25 mouse cellular contexts compared by ENCODE assay signal in the genomic region with DNA sequence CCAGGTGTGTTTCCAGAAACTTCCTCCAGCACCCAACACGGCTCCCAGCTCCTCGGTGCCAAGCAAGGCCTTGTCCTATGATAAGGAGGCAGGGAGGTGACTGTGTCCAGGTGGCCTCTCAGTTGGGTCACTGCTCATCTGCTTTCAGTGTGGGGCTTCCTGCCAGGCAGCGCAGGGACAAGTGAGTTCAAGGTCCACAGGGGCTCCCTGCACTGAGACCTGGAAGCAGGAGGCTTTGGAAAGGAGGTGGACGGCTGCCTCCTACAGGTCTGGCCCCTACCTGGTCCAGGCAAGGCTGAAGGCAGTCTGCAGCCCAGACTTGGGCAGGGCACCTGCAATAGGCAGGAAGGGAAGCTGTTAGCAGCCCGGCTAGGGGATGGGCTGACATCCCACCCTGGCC. TPM values are rescaled to one million over a fixed set of nuclear protein-coding genes. Genes with fewer than 3 reads are reported as not detected.
A peak's percentile ranks its signal among the peaks of the same experiment; 100 is the strongest.
DNase-seq lines count a peak whose midpoint lies in the region; ATAC-seq and TF ChIP-seq lines count a peak whose summit lies in the region.
"Had no signal": no experiment of that assay in that cellular context is flagged by ENCODE, and none has a peak within 500 bp of the region (broad histone marks: within the 10 kb centered on the region; RNA-seq: fewer than 3 reads in every experiment).

No protein-coding gene starts in this region.

- peaks cover 5% of the 10 kb centered on the region for H3K79me2 ChIP-seq in liver, adult 2 months (ENCODE audit: control insufficient read depth, insufficient read depth, low read length)

- no peak for DNase-seq in hindbrain, embryonic 10.5 days (ENCODE audit: low spot score)
- no peak for DNase-seq in hindbrain, embryonic 14.5 days (ENCODE audit: low spot score)
- peak; percentile 71 for DNase-seq in liver, adult 2 months (ENCODE audit: extremely low read depth, low read depth, low spot score)
- peak; percentile 64 to 88 for DNase-seq in kidney, postnatal 25 days
- no peak for DNase-seq in midbrain, postnatal 0 days (ENCODE audit: low spot score)
- DNase-seq in left cerebral cortex, adult 2 months (ENCODE audit: extremely low spot score in 1 of 2, low spot score in 2 of 2): no peak
- DNase-seq: adrenal gland, postnatal 25 days; cerebellum, adult 9-10 months; heart, postnatal 36 days; lung, adult 18-20 months; lung, postnatal 14 days; right cerebral cortex, postnatal 14 days; thymus, adult 2 months; thymus, postnatal 4 days had no signal

- H3K9ac ChIP-seq in hindbrain, embryonic 14.5 days: no peak overlapping the region
- no peak overlapping the region for H3K9ac ChIP-seq in liver, adult 2 months (ENCODE audit: low read depth, low read length)
- H3K9ac ChIP-seq in liver, embryonic 12.5 days: no peak overlapping the region
- H3K9ac ChIP-seq in midbrain, postnatal 0 days (replicated peaks; ENCODE audit: low read length, poor library complexity, severe bottlenecking): no peak overlapping the region
- H3K9ac ChIP-seq: embryonic facial prominence, embryonic 12.5 days; forebrain, embryonic 13.5 days; heart, embryonic 15.5 days had no signal

- TF ChIP-seq POLR2A in liver, adult 2 months (IDR thresholded peaks at IDR 0.05; ENCODE audit: extremely low read depth, insufficient read depth, low read length): no peak

- H3K4me1 ChIP-seq in hindbrain, embryonic 10.5 days (replicated peaks): peaks cover 27% of the 10 kb centered on the region
- H3K4me1 ChIP-seq in hindbrain, embryonic 14.5 days (replicated peaks; ENCODE audit: control insufficient read depth, insufficient read depth, low read length): peaks cover 17% of the 10 kb centered on the region
- peaks cover 9% of the 10 kb centered on the region for H3K4me1 ChIP-seq in liver, adult 2 months (ENCODE audit: control insufficient read depth, insufficient read depth, low read length)
- H3K4me1 ChIP-seq in liver, embryonic 12.5 days: peaks cover 58% of the 10 kb centered on the region
- peaks cover 14% of the 10 kb centered on the region for H3K4me1 ChIP-seq in midbrain, postnatal 0 days (ENCODE audit: insufficient read depth, low read length)

- no peak for ATAC-seq in hindbrain, embryonic 14.5 days (ENCODE audit: low FRiP score)
- no peak for ATAC-seq in liver, embryonic 12.5 days
- ATAC-seq in midbrain, postnatal 0 days (ENCODE audit: low FRiP score): no peak
- ATAC-seq: CD4-positive, CD25-positive, alpha-beta regulatory T cell, adult 4 months; forebrain, embryonic 13.5 days had no signal

- H3K4me2 ChIP-seq in hindbrain, embryonic 14.5 days (replicated peaks): no peak overlapping the region
- no peak overlapping the region for H3K4me2 ChIP-seq in liver, embryonic 12.5 days
- no peak overlapping the region for H3K4me2 ChIP-seq in midbrain, postnatal 0 days (ENCODE audit: low read depth, low read length, poor library complexity, severe bottlenecking)
- H3K4me2 ChIP-seq: embryonic facial prominence, embryonic 12.5 days; forebrain, embryonic 13.5 days; heart, embryonic 15.5 days; liver, embryonic 11.5 days; midbrain, embryonic 11.5 days had no signal

- H3K9me3 ChIP-seq in hindbrain, embryonic 10.5 days: no peaks in the 10 kb centered on the region
- no peaks in the 10 kb centered on the region for H3K9me3 ChIP-seq in hindbrain, embryonic 14.5 days (ENCODE audit: control insufficient read depth, low read length)
- no peaks in the 10 kb centered on the region for H3K9me3 ChIP-seq in liver, embryonic 12.5 days (replicated peaks)
- H3K9me3 ChIP-seq in midbrain, postnatal 0 days (ENCODE audit: low read length): no peaks in the 10 kb centered on the region
- H3K9me3 ChIP-seq: embryonic facial prominence, embryonic 12.5 days; forebrain, embryonic 13.5 days; heart, embryonic 15.5 days had no signal

- TF ChIP-seq CTCF in liver, adult 2 months (IDR thresholded peaks at IDR 0.05; ENCODE audit: low read depth, low read length): no peak
- TF ChIP-seq CTCF in midbrain, postnatal 0 days (IDR thresholded peaks at IDR 0.05): no peak
- TF ChIP-seq CTCF in left cerebral cortex, adult 2 months (IDR thresholded peaks at IDR 0.05): no peak

- 96% methylated on average over 5 of the region's 5 CpGs for WGBS in hindbrain, embryonic 10.5 days
- WGBS in hindbrain, embryonic 14.5 days: 96% methylated on average over 5 of the region's 5 CpGs
- 58% methylated on average over 5 of the region's 5 CpGs for WGBS in liver, adult 2 months
- 83% methylated on average over 5 of the region's 5 CpGs for WGBS in liver, embryonic 12.5 days (ENCODE audit: insufficient replicate concordance)
- WGBS in midbrain, postnatal 0 days: 95% methylated on average over 5 of the region's 5 CpGs

- H3K27me3 ChIP-seq in hindbrain, embryonic 10.5 days (ENCODE audit: insufficient read depth, poor library complexity, severe bottlenecking): no peaks in the 10 kb centered on the region
- no peaks in the 10 kb centered on the region for H3K27me3 ChIP-seq in hindbrain, embryonic 14.5 days (ENCODE audit: control insufficient read depth, insufficient read depth, low read length)
- H3K27me3 ChIP-seq in liver, adult 2 months (ENCODE audit: control insufficient read depth, insufficient read depth, low read length): no peaks in the 10 kb centered on the region
- H3K27me3 ChIP-seq in liver, embryonic 12.5 days (replicated peaks): no peaks in the 10 kb centered on the region
- H3K27me3 ChIP-seq in midbrain, postnatal 0 days (ENCODE audit: insufficient read depth, low read length): no peaks in the 10 kb centered on the region
- H3K27me3 ChIP-seq: embryonic facial prominence, embryonic 12.5 days; forebrain, embryonic 13.5 days; heart, embryonic 15.5 days had no signal

- H3K27ac ChIP-seq in hindbrain, embryonic 10.5 days: no peak overlapping the region
- no peak overlapping the region for H3K27ac ChIP-seq in hindbrain, embryonic 14.5 days
- no peak overlapping the region for H3K27ac ChIP-seq in liver, adult 2 months (replicated peaks; ENCODE audit: insufficient read depth, low read depth, low read length)
- no peak overlapping the region for H3K27ac ChIP-seq in liver, embryonic 12.5 days
- no peak overlapping the region for H3K27ac ChIP-seq in midbrain, postnatal 0 days (ENCODE audit: low read depth, low read length)
- H3K27ac ChIP-seq in left cerebral cortex, adult 2 months: no peak overlapping the region
- H3K27ac ChIP-seq: embryonic facial prominence, embryonic 12.5 days; forebrain, embryonic 13.5 days; heart, embryonic 15.5 days; stomach, postnatal 0 days had no signal

- H3K36me3 ChIP-seq in hindbrain, embryonic 10.5 days: peaks cover 78% of the 10 kb centered on the region
- peaks cover 62% of the 10 kb centered on the region for H3K36me3 ChIP-seq in hindbrain, embryonic 14.5 days (replicated peaks; ENCODE audit: control insufficient read depth, insufficient read depth)
- H3K36me3 ChIP-seq in liver, adult 2 months (ENCODE audit: control insufficient read depth, insufficient read depth, low read length): peaks cover 4% of the 10 kb centered on the region; the same call in 1 of the 2 replicates
- peaks cover 73% of the 10 kb centered on the region for H3K36me3 ChIP-seq in liver, embryonic 12.5 days
- H3K36me3 ChIP-seq in midbrain, postnatal 0 days (ENCODE audit: insufficient read depth, low read length): peaks cover 44% of the 10 kb centered on the region

- H3K4me3 ChIP-seq in hindbrain, embryonic 10.5 days: 0 out of 2 replicates have a peak overlapping the region, but pooled peaks have one; percentile 18
- no peak overlapping the region for H3K4me3 ChIP-seq in hindbrain, embryonic 14.5 days (replicated peaks; ENCODE audit: low read length)
- H3K4me3 ChIP-seq in liver, adult 2 months (ENCODE audit: insufficient read depth, low read depth, low read length): no peak overlapping the region
- no peak overlapping the region for H3K4me3 ChIP-seq in liver, embryonic 12.5 days
- no peak overlapping the region for H3K4me3 ChIP-seq in midbrain, postnatal 0 days (ENCODE audit: low read depth, low read length)
- no peak overlapping the region for H3K4me3 ChIP-seq in left cerebral cortex, adult 2 months
- H3K4me3 ChIP-seq: embryonic facial prominence, embryonic 12.5 days; erythroblast, embryonic 14.5 days; forebrain, embryonic 13.5 days; heart, embryonic 15.5 days had no signal

- intact Hi-C loops in left cerebral cortex, adult 2 months (cut with DNase I): no loop called here

RNA-seq across cellular contexts. Expression of gene Mex3d, which starts 5.2 kb away (rescaled TPM):
- 7.2 and 8.8 TPM in 2 replicates for polyA plus RNA-seq in hindbrain, embryonic 10.5 days (2016; fragmentation: Nextera tagmentation; extraction: Ambion mirVana)
- 12.3 and 13.3 TPM in 2 replicates for polyA plus RNA-seq in hindbrain, embryonic 14.5 days (2014; fragmentation: Nextera tagmentation; extraction: Ambion mirVana)
- total RNA-seq in liver, adult 2 months (2014; rRNA removed): 1.0 and 2.6 TPM in 2 replicates
- 2.1 and 2.4 TPM in 2 replicates for polyA plus RNA-seq in liver, adult 2 months (2012; rRNA removed)
- 2.1 TPM in 2 replicates for polyA plus RNA-seq in liver, embryonic 12.5 days (2016; fragmentation: Nextera tagmentation; extraction: Ambion mirVana)
- total RNA-seq in midbrain, postnatal 0 days (2014; rRNA removed): 118 and 147 TPM in 2 replicates
- polyA plus RNA-seq in midbrain, postnatal 0 days (2015; fragmentation: Nextera tagmentation; extraction: Ambion mirVana): 12.5 and 13.9 TPM in 2 replicates
- 10 to 100 TPM; 19.2 to 20.6 TPM for total RNA-seq in left cerebral cortex, adult 2 months (2021)

RNA-seq across cellular contexts. Expression of gene Mbd3, which starts 6.7 kb away (rescaled TPM):
- polyA plus RNA-seq in hindbrain, embryonic 10.5 days (2016; fragmentation: Nextera tagmentation; extraction: Ambion mirVana): 341 and 365 TPM in 2 replicates
- polyA plus RNA-seq in hindbrain, embryonic 14.5 days (2014; fragmentation: Nextera tagmentation; extraction: Ambion mirVana): 152 and 161 TPM in 2 replicates
- 21.1 and 32.8 TPM in 2 replicates for total RNA-seq in liver, adult 2 months (2014; rRNA removed)
- polyA plus RNA-seq in liver, adult 2 months (2012; rRNA removed): 73.5 and 76.7 TPM in 2 replicates
- polyA plus RNA-seq in liver, embryonic 12.5 days (2016; fragmentation: Nextera tagmentation; extraction: Ambion mirVana): 134 and 140 TPM in 2 replicates
- 30.4 and 47.0 TPM in 2 replicates for total RNA-seq in midbrain, postnatal 0 days (2014; rRNA removed)
- polyA plus RNA-seq in midbrain, postnatal 0 days (2015; fragmentation: Nextera tagmentation; extraction: Ambion mirVana): 154 and 157 TPM in 2 replicates
- 100 to 1,000 TPM; 139 to 150 TPM for total RNA-seq in left cerebral cortex, adult 2 months (2021)

RNA-seq across cellular contexts. Expression of gene Uqcr11, which starts 13.9 kb away (rescaled TPM):
- 648 and 654 TPM in 2 replicates for polyA plus RNA-seq in hindbrain, embryonic 10.5 days (2016; fragmentation: Nextera tagmentation; extraction: Ambion mirVana)
- polyA plus RNA-seq in hindbrain, embryonic 14.5 days (2014; fragmentation: Nextera tagmentation; extraction: Ambion mirVana): 675 and 804 TPM in 2 replicates
- total RNA-seq in liver, adult 2 months (2014; rRNA removed): 1,362 and 1,401 TPM in 2 replicates
- polyA plus RNA-seq in liver, adult 2 months (2012; rRNA removed): 2,210 and 2,521 TPM in 2 replicates
- polyA plus RNA-seq in liver, embryonic 12.5 days (2016; fragmentation: Nextera tagmentation; extraction: Ambion mirVana): 594 and 628 TPM in 2 replicates
- 295 and 379 TPM in 2 replicates for total RNA-seq in midbrain, postnatal 0 days (2014; rRNA removed)
- 638 and 795 TPM in 2 replicates for polyA plus RNA-seq in midbrain, postnatal 0 days (2015; fragmentation: Nextera tagmentation; extraction: Ambion mirVana)
- 100 to 1,000 TPM; 373 to 394 TPM for total RNA-seq in left cerebral cortex, adult 2 months (2021)

RNA-seq across cellular contexts. Expression of gene Plk5, which starts 36.4 kb away (rescaled TPM):
- 0.22 and 0.44 TPM in 2 replicates for polyA plus RNA-seq in hindbrain, embryonic 10.5 days (2016; fragmentation: Nextera tagmentation; extraction: Ambion mirVana)
- 3.6 and 4.1 TPM in 2 replicates for polyA plus RNA-seq in hindbrain, embryonic 14.5 days (2014; fragmentation: Nextera tagmentation; extraction: Ambion mirVana)
- total RNA-seq in liver, adult 2 months (2014; rRNA removed): 0.60 and 1.4 TPM in 2 replicates
- polyA plus RNA-seq in liver, adult 2 months (2012; rRNA removed): 3.5 and 6.6 TPM in 2 replicates
- polyA plus RNA-seq in liver, embryonic 12.5 days (2016; fragmentation: Nextera tagmentation; extraction: Ambion mirVana): 0.06 and 0.10 TPM in 2 replicates
- total RNA-seq in midbrain, postnatal 0 days (2014; rRNA removed): 17.5 and 23.1 TPM in 2 replicates
- polyA plus RNA-seq in midbrain, postnatal 0 days (2015; fragmentation: Nextera tagmentation; extraction: Ambion mirVana): 12.5 and 12.8 TPM in 2 replicates
- 10 to 100 TPM; 27.3 to 37.9 TPM for total RNA-seq in left cerebral cortex, adult 2 months (2021)
- total RNA-seq: megakaryocyte progenitor cell, adult 5-6 weeks; neutrophil, adult 5-6 weeks had no signal
- polyA plus RNA-seq: CD4-positive, CD25-positive, alpha-beta regulatory T cell, adult 4 months; erythroblast, embryonic 14.5 days had no signal

RNA-seq across cellular contexts. Expression of gene Tcf3, which starts 40.8 kb away (rescaled TPM):
- polyA plus RNA-seq in hindbrain, embryonic 10.5 days (2016; fragmentation: Nextera tagmentation; extraction: Ambion mirVana): 191 and 198 TPM in 2 replicates
- polyA plus RNA-seq in hindbrain, embryonic 14.5 days (2014; fragmentation: Nextera tagmentation; extraction: Ambion mirVana): 41.3 and 46.5 TPM in 2 replicates
- total RNA-seq in liver, adult 2 months (2014; rRNA removed): 6.4 and 9.9 TPM in 2 replicates
- polyA plus RNA-seq in liver, adult 2 months (2012; rRNA removed): 19.6 and 20.2 TPM in 2 replicates
- 110 and 115 TPM in 2 replicates for polyA plus RNA-seq in liver, embryonic 12.5 days (2016; fragmentation: Nextera tagmentation; extraction: Ambion mirVana)
- 69.6 and 91.1 TPM in 2 replicates for total RNA-seq in midbrain, postnatal 0 days (2014; rRNA removed)
- 24.8 and 25.1 TPM in 2 replicates for polyA plus RNA-seq in midbrain, postnatal 0 days (2015; fragmentation: Nextera tagmentation; extraction: Ambion mirVana)
- total RNA-seq in left cerebral cortex, adult 2 months (2021): 10 to 100 TPM; 28.9 to 30.1 TPM

Comparison
In these comparisons a context has a peak if more than half of its experiments do, and no peak if none do; other contexts are left out.
1. DNase-seq: peak in liver, adult 2 months (single experiment) and kidney, postnatal 25 days (2 of 2); none in hindbrain, embryonic 10.5 days (single experiment), hindbrain, embryonic 14.5 days (single experiment), midbrain, postnatal 0 days (single experiment) and left cerebral cortex, adult 2 months (0 of 2).